Mouse (Mus musculus) CH12.LX (cell line): ENCODE results near the gene Letm1.

Source experiments
- BHLHE40 ChIP-seq: IDR thresholded peaks from 2 replicates; pipeline ENCODE4 v1.6.1; 2011; ENCODE audit warnings: mild to moderate bottlenecking, low read depth, low read length, improper control_type of control experiment
- E2F4 ChIP-seq: IDR thresholded peaks from 2 replicates; pipeline ENCODE4 v1.6.1; 2011; ENCODE audit warnings: low read depth, low read length, improper control_type of control experiment; ENCODE audit not compliant: insufficient replicate concordance
- MAX ChIP-seq: IDR thresholded peaks from 2 replicates; pipeline ENCODE4 v1.6.1; 2011; ENCODE audit warnings: low read length, improper control_type of control experiment

GRCm38 (mm10) chr5:33829958-33830357, 47.3 kb upstream of the Letm1 start:
- no peak for TF ChIP-seq MAX
- no peak for TF ChIP-seq E2F4
- no peak for TF ChIP-seq BHLHE40
